Mouse (Mus musculus) cortical plate, adult 2 months (tissue): Measurements from ENCODE around the gene Fgf12.

Source experiments
- CTCF ChIP-seq: fragments of 200-500 bp; IDR thresholded peaks from 2 replicates; pipeline ENCODE4 v1.5.1; 2011; ENCODE audit warnings: mild to moderate bottlenecking, control low read depth, low read length; ENCODE audit not compliant: insufficient read depth; ENCODE audit errors: extremely low read depth
- POLR2A ChIP-seq: fragments of 200-500 bp; IDR thresholded peaks from 2 replicates; pipeline ENCODE4 v1.6.1; 2011; ENCODE audit warnings: mild to moderate bottlenecking, low read length, control low read depth; ENCODE audit not compliant: insufficient read depth; ENCODE audit errors: extremely low read depth

DNA sequence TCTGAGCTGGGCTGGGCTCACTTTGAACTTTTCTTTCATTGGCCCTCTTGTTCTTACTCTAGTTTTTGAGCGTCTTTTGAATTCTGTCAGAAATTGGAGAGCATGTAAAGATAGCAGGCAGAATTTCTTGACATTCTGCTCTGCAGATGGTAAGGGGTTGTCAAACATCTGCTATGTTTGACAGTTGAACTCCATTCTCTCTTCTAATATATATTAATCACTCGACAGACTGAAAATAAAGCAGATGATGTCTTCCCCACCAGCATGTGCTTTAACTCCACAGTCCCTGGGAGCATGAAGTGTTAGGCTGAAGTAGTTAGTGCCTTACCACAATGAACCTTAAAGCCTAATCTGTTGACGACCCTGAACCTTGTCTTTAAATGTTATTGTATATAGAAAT is 267.9 kb downstream of the Fgf12 start:
- TF ChIP-seq CTCF (no peak), POLR2A (no peak)
